ENCODE assay signal across 21 mouse cellular contexts in genomic region chr5:65534496-65534895, GRCm38 (mm10). TPM values are rescaled to one million over a fixed set of nuclear protein-coding genes. Genes with fewer than 3 reads are reported as not detected.
"Had no signal": no experiment of that assay in that cellular context is flagged by ENCODE, and none has a peak within 500 bp of the region (broad histone marks: within the 10 kb centered on the region; RNA-seq: fewer than 3 reads in every experiment).

No protein-coding gene starts in this region.

- H3K27me3 ChIP-seq: liver, embryonic 15.5 days; megakaryocyte, embryonic 14.5 days; midbrain, embryonic 13.5 days; neural tube, embryonic 15.5 days had no signal

- H3K9ac ChIP-seq: liver, embryonic 15.5 days; midbrain, embryonic 13.5 days; neural tube, embryonic 15.5 days had no signal

- ATAC-seq: inflammation-experienced regulatory T-cells, adult 6 months; intestine, postnatal 0 days; midbrain, embryonic 13.5 days had no signal

- H3K27ac ChIP-seq: left cerebral cortex, adult 2 months; limb, embryonic 10.5 days; liver, embryonic 15.5 days; macrophage; midbrain, embryonic 13.5 days; neural tube, embryonic 15.5 days had no signal

- H3K4me3 ChIP-seq: left cerebral cortex, adult 2 months; limb, embryonic 10.5 days; liver, embryonic 15.5 days; megakaryocyte, embryonic 14.5 days; midbrain, embryonic 13.5 days; myocyte; neural tube, embryonic 15.5 days had no signal

- H3K4me2 ChIP-seq: liver, embryonic 11.5 days; liver, embryonic 15.5 days; midbrain, embryonic 13.5 days; neural tube, embryonic 15.5 days had no signal

- DNase-seq: lung, adult 2 months; lung, postnatal 10 days; right cerebral cortex, adult 18-20 months; right cerebral cortex, postnatal 25 days; thymus, adult 2 months; thymus, postnatal 25 days had no signal

- H3K9me3 ChIP-seq: limb, embryonic 10.5 days; liver, embryonic 15.5 days; midbrain, embryonic 13.5 days; neural tube, embryonic 15.5 days had no signal

- H3K36me3 ChIP-seq: liver, embryonic 15.5 days; midbrain, embryonic 13.5 days; neural tube, embryonic 15.5 days had no signal

RNA-seq across cellular contexts. Expression of gene Gm43552, which starts 41.9 kb away (rescaled TPM):
- total RNA-seq: left cerebral cortex, adult 2 months had no signal
- polyA plus RNA-seq: inflammation-experienced regulatory T-cells, adult 6 months; intestine, postnatal 0 days; kidney, embryonic 14.5 days; limb, embryonic 10.5 days; limb, embryonic 14.5 days; liver, embryonic 11.5 days; liver, embryonic 15.5 days; lung, adult 2 months; macrophage; midbrain, embryonic 13.5 days; myocyte; neural tube, embryonic 11.5 days; thymus, adult 2 months; urinary bladder, adult 2 months had no signal
